Mouse (Mus musculus) ovary, adult 2 months (tissue): ENCODE measurements around the gene Gdf3. TPM values are rescaled to one million over a fixed set of nuclear protein-coding genes. Genes with fewer than 3 reads are reported as not detected.

Source experiments
- polyA plus RNA-seq: library from polyadenylated mRNA; depleted of rRNA; stranded (reverse); fragments of >200 nt; gene quantifications from 2 replicates; pipeline ENCODE4 v1.2.3, GENCODE M21; 2012; rRNA removed

Gdf3 gene
- polyA plus RNA-seq = 0.12 TPM in 1 of 2 replicates, not detected in the other

GRCm38 (mm10) chr6:122609771-122610170 lies at the start of gene Gdf3:
Gene Gdf3, minus strand, starts transcription at chr6:122610087.

DNA sequence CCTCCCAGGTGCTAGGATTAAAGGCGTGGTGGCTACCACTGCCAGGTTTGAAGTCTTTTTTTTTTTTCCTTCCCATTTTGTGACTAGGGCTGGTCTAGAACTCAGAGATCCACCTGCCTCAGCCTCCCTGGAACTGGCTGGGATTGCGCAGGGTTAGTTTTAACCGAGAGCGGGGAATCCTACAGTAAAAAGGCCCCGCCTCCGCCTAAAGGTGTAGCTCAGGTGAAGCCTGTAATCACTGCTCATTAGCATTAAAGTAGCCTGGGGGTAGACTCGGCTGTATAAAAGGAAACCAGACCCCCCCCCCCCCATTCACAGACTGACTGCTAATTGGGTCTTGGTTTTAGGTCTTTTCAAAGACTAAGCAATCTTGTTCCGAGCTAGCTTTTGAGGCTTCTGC lies 16.2 kb upstream of the Gdf3 start, which contains the start of gene Dppa3:
Gene Dppa3 (plus strand): TSS at position 301 of the 400 bp plus-strand sequence.

GRCm38 (mm10) chr6:122602242-122602991 lies 7.5 kb downstream of the Gdf3 start, which contains the start of gene Apobec1:
Gene Apobec1, minus strand, starts transcription at chr6:122602444.

Other genes starting within 250 kb of the Gdf3 start
- gene Rimklb, start 111.3 kb downstream of the Gdf3 start, polyA plus RNA-seq = 7.9 and 8.6 TPM in 2 replicates
- gene Mfap5, start 104.2 kb downstream of the Gdf3 start, polyA plus RNA-seq = 75.9 and 116 TPM in 2 replicates
- 0.39 and 0.43 TPM in 2 replicates for gene Aicda, start 56.3 kb downstream of the Gdf3 start, polyA plus RNA-seq
- gene Apobec1, start 7.6 kb downstream of the Gdf3 start, polyA plus RNA-seq = 41.8 and 46.6 TPM in 2 replicates
- 0.34 and 0.73 TPM in 2 replicates for gene Dppa3, start 16.3 kb upstream of the Gdf3 start, polyA plus RNA-seq
- 0.06 and 0.12 TPM in 2 replicates for gene Nanog, start 97.4 kb upstream of the Gdf3 start, polyA plus RNA-seq
- 18.9 and 20.5 TPM in 2 replicates for gene Slc2a3, start 191.6 kb upstream of the Gdf3 start, polyA plus RNA-seq
- gene Foxj2, start 209.8 kb upstream of the Gdf3 start, polyA plus RNA-seq = 10.2 and 13.8 TPM in 2 replicates
- gene C3ar1, start 246.1 kb upstream of the Gdf3 start, polyA plus RNA-seq = 4.0 and 6.7 TPM in 2 replicates